Mouse (Mus musculus) gonadal fat pad, adult 2 months (tissue): ENCODE measurements around the gene Olig1. TPM values are rescaled to one million over a fixed set of nuclear protein-coding genes. Genes with fewer than 3 reads are reported as not detected.
"Not testable (repeated sequence)": the region's sequence is repeated elsewhere in the genome, so short reads cannot be mapped to it uniquely, and the experiment has no call there.

Source experiments
- DNase-seq: peaks from one replicate; pipeline ENCODE4 v3.0.0-alpha.2; 2012; ENCODE audit warnings: low read depth
- polyA plus RNA-seq: library from polyadenylated mRNA; depleted of rRNA; stranded (reverse); fragments of >200 nt; gene quantifications from 2 replicates; pipeline ENCODE4 v1.2.3, GENCODE M21; 2012

Olig1 gene
- polyA plus RNA-seq, 1 experiment = 0.73 TPM

GRCm38 (mm10) chr16:91246292-91246691 lies 23.3 kb upstream of the Olig1 start:
- DNase-seq = no peak

- not testable (repeated sequence) for DNase-seq
These were observed 14.0 kb upstream of the Olig1 start for GRCm38 (mm10) chr16:91255419-91256164.

GRCm38 (mm10) chr16:91258956-91259355 lies 10.6 kb upstream of the Olig1 start:
- no peak for DNase-seq

DNA sequence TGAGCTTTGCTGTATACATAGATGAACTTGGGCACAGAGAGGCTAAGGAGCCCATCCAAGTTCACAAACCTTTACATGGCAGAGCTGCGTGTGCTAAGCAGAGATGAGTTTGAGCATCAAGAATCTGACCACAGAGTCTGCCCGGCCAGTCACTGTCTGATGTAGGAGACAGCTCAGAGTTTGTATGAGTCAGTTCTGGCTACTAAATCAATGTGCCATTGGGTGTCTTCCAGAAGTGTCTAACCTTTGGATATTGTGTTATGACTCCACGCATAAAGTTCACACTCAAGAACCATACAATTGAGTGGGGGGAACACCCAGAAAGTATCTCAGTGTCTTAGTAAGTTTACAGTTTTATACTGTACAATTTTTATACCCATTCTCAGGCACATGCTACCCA lies 8.7 kb upstream of the Olig1 start:
- no peak for DNase-seq

DNA sequence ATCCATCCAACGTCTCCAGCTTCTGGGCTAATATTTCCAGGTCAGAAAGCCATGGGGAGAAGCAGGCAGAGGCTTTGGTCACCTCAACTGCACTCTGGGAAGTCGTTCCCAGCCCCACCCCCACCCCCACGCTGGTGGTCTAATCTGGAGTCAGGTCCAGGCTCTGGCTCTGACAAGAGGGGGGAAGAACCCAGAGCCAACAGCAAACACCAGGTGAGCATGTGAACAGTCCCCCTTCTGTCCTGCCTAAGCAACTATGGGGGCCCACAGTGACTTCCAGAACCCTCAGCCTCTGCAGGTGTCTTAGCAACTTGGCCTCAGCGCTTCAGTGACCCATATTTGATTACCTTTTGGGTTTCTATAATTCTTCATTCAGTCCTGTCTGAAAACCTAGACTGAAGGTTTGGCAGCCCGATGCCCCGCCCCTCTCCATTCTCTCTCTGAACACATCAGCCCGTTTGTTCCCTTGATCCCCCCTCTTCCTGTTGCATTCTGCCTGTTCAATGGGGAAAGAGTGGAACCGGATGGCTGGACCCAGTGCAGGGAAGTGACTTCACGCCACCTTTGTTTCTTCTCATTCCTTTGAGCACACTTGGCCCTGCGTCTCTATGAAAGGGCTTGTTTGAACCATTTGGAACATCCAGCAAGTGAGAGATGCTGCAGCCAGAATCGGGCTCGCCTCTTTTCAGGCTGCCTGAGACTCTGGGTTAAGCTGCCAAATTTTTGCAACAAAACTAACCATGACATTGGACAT lies 6.9 kb upstream of the Olig1 start:
- DNase-seq = no peak

- no peak for DNase-seq
These were observed 3.6 kb upstream of the Olig1 start for GRCm38 (mm10) chr16:91265972-91266371.

DNA sequence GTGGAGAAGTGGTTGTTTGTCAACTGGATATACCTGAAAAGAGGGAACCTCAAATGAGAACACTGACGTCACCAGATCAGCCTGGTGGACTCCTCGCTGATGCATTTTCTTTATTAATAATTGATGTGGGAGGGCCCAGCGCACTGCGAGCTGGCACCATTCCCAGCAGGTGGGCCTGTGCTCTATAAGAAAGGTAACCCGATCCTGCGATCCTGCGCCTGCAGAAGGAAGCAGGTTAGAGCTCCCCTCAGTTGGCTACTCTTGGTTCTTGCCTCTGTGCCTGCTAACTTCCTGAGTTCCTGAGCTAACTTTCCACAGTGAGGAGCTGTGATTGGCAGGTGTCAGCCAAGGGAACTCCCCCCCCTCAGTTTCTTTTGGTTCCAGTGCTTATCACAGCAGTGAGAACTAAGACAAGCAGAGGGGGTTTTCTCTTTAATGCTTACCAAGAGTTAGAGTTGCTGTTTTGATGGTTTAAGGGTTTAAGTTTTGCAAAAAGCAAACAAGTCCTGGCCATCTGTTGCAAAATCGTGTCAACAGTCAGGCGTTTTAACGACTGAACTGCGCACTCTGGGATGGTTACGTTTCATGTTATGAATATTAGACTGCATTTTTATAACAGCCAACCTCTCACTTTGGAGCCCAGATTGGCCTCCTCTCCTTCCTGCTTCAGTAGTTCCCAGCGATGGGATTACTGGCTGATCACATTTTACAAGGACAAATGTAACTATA lies 684 bp upstream of the Olig1 start:
- DNase-seq = no peak

DNA sequence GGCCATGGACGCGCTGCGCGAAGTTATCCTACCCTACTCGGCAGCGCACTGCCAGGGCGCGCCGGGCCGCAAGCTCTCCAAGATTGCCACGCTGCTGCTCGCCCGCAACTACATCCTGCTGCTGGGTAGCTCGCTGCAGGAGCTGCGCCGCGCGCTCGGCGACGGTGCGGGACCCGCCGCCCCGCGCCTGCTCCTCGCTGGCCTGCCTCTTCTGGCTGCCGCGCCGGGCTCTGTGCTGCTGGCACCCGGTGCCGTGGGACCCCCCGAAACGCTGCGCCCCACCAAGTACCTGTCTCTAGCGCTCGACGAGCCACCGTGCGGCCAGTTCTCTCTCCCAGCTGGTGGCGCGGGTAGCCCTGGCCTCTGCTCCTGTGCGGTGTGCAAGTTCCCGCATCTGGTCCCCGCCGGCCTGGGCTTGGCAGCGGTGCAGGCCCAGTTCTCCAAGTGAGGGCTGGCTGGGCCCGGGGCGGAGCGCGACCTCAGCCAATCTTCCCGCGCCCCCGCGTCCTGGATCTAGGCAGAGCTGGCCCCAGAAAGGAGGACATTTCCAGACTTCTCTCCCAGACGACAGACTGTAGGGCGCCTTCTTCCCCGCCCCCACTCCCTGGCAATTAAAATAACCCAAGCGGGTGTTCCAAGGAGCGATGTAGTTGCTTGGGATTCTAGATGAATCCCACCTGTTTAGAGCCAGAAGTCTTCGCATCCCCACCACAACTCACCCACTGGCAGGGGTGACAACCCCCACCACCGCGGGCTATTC lies 820 bp downstream of the Olig1 start:
- DNase-seq = no peak

GRCm38 (mm10) chr16:91270982-91271549 lies 1.5 kb downstream of the Olig1 start:
- DNase-seq = no peak

DNA sequence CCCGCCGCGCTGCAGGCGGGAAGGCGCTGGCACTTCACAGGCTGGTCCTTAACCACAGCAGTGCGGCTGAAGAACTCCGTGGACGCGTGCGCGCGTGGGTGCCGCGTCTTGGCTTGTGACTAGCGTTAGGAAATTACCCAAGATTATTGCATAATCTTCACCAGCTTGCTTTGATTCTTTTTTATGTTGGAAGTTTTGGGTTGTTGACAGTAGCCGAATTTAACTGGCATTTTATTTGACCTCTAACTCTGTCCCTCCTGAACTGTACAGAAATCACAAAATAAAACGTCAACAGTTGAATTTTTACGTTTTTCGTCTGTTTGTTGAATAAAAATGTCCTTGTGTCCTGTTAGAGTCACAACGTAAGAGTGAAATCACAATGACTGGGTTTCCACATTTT lies 2.1 kb downstream of the Olig1 start:
- DNase-seq = no peak

GRCm38 (mm10) chr16:91280516-91280915 lies 10.9 kb downstream of the Olig1 start:
- DNase-seq = no peak

DNA sequence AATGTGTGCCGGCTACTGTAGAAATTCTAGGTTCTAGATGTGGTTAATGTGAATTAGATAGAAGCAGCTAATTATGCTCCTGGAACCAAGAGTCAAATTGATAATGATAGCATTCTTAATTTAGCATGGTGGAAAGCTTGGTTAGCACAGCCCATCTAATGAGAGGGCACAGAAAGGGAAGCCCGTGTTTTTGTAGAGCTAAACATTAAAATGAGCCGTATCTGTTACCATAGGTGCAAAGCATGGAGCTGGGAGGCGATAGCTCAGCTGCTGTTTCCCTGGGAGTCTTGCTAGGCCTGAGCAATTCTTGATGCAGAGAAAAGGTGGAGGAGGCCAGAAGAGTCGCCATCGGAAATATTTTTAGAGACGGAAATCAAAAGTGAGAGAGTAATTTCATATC lies 22.5 kb downstream of the Olig1 start:
- no peak for DNase-seq

DNA sequence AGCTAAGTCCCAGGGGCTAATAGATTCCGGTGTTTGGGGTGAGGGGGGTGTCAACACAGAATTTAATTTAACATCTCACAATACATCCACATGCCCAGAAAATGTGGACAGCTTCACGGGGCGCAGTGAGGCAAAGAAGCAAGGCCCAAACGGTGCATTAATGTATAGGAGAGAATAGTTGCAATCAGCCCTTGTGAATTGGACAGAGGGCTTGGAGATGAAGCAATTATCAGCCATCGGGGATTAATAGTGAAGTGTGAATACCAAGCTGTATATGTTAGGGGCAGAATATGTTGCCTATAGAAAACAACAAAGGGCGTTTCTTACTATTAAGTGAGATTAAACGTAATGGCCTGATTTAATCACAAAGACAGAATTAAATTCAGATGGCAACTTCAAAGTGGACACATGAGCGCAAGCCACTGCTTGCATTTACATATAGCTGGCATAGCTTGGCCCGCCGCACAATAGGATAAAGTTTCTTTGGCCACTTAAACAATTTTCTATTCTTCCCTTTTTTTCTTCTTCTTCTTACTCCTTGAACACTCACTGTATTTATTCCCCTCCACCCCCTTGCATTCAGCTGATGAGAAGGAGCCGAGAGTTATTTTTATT lies 23.3 kb downstream of the Olig1 start:
- no peak for DNase-seq

DNA sequence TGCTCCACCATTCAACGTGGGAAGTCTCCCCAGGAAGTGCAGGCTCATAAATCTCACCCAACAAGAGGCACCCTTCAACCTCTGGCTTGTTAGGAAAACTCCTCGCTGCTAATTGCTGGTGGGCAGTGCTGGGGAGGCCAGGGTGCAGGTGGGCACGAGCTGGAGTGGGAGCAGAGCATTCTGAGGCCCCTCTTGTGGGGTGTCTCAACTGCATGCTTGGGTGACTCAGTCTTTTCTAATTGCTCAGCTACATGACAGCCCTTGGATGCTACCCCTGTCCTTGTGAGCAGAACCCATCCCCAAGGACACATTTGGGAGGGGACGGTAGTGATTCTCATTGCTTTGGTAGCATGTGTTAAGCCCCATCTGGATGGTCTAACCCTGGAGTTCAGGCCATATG lies 28.2 kb downstream of the Olig1 start:
- no peak for DNase-seq

DNA sequence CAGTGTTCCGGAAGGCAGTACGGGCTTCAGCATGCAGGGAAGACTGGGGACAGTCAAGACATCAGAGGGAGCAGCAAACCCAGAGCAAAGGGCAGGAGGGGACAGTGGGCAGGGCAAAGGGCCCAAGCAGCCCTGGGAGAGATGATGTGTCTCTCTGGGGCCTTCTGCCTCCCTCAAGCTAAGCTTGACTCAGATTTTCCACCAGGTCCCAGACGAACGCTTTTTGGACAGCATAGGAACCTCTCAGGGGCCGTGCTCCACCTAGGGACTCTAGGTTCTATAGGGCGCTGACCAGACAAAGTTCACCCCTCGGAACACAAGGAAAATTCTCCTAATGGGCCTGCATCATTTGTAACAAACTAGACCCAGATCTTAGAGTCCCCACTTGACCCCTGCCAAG lies 29.8 kb downstream of the Olig1 start:
- no peak for DNase-seq

GRCm38 (mm10) chr16:91300641-91301441 lies 31.3 kb downstream of the Olig1 start:
- DNase-seq = no peak

DNA sequence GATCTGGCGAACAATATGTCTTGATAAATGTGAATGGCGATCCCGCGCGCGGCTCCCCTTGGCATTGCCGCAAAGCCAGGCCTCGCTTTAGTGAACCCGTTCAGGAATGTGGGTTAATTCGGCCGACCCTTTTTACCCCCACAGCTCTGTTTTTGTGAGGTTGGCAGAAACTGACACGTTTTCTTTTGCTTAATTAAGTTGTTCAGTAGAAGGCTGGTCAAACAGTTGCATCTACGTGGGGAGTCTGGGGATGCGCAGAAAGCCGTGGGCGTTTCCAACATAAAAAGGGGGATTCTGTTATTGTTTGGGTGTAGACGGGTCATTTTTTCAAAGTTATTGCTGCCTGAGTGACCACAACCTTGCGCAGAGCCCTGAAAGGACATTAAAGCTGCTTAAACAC lies 31.9 kb downstream of the Olig1 start:
- no peak for DNase-seq

DNA sequence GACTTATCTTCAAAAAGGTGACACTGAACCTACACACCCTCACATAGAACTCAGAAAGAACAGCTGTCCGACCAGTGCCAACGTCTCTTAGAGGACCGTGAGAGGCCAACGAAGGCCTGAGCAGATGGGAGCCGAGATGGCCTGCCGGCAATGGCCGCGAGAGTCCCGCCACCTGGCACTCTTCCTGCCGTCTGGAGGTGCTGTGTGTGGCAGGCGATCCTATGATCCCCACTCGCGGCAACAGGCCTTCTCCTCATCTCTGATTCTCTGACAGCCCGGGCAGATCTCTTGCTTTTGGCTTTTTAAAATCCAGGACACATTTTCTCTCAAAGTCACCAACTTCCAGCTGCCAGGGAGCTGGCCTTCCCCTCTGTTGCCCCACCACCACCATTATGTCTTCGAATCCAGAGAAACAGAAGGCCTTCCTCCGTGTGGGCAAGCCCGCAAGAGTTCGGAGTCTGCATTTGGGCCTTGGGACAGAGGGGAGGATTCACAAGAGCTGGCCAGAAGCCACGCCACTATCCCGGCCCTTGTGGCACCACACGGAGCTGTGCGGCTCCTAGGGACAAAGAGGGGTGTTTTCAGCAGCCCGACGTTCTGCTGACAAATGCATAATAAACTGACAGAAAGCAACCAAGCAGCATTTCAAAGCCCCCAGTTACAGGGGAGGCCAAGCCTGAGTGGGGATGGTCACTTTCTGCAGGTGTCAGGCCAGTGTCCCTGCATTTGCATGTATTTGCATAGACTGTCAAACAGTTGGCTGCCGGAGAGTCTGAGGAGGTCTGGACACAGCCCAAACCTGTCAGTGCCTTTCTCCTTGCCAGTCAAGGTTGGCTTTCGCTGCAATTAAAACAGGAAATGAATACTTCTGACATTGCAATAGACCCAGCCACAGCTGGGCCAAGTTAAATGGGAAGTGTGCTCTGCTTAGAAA lies 34.5 kb downstream of the Olig1 start:
- DNase-seq = no peak

GRCm38 (mm10) chr16:91305512-91306111 lies 36.0 kb downstream of the Olig1 start:
- DNase-seq = no peak
